Mouse (Mus musculus): Measurements from ENCODE around the gene Ifna15.

DNA sequence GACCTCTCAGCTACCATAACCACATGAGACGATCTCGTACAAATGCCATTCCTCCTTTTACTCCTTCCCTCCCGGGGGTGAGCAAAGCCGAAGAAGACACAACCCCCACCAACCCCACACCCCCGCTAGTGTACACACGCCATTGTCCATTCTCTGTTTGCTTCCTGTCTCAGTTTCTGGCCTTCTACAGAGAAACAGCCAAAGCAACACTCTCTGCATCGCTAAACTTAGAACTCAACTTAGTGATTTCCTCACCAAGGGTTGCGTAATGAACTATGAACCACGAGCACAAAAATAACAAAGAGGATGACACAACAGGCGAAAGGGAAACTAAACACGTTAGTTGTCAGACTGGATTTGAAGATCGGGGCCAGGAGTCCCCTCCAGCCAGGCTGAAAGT, 20.7 kb downstream of the Ifna15 start:
- TF ChIP-seq CTCF (IDR thresholded peaks at IDR 0.05; ENCODE audit: low read depth, low read length) (no peak), TAL1 (conservative IDR thresholded peaks at IDR 0.05; ENCODE audit: low read depth, low read length) (no peak), GATA1 (IDR thresholded peaks at IDR 0.05; ENCODE audit: borderline replicate concordance, low read length) (no peak), GATA2 (IDR thresholded peaks at IDR 0.05; ENCODE audit: borderline replicate concordance, low read depth, low read length) (no peak)

Measured in G1E (cell line).